Mouse (Mus musculus) MEL (cell line): ENCODE data around the gene 4930535I16Rik. TPM values are rescaled to one million over a fixed set of nuclear protein-coding genes. Genes with fewer than 3 reads are reported as not detected.

Experiments used
- DNase-seq: peaks from one replicate; pipeline ENCODE4 v3.0.0; 2011; ENCODE audit warnings: low read depth, low spot score
- H3K27ac ChIP-seq: 2 replicates; pipeline ENCODE4 v1.5.1; 2012; ENCODE audit warnings: low read depth, mild to moderate bottlenecking, control low read depth, low read length, moderate library complexity; ENCODE audit not compliant: control insufficient read depth
- H3K27me3 ChIP-seq, 2 experiments: fragments of 150-350 bp in 1 of 2; sonication (generic) in 1 of 2; 2 replicates each; pipeline ENCODE4 v1.6.1; 2012; ENCODE audit warnings: low read length in 2 of 2, mild to moderate bottlenecking in 2 of 2, improper control_type of control experiment in 1 of 2, moderate library complexity in 1 of 2; ENCODE audit not compliant: insufficient read depth in 2 of 2, control insufficient read depth in 1 of 2
- H3K36me3 ChIP-seq, 2 experiments: 2 replicates each; pipeline ENCODE4 v1.6.1; 2012 to 2014; ENCODE audit warnings: low read length in 2 of 2, improper control_type of control experiment in 1 of 2, inconsistent platforms in 1 of 2, mild to moderate bottlenecking in 1 of 2; ENCODE audit not compliant: insufficient read depth in 2 of 2, control insufficient read depth in 1 of 2
- H3K4me1 ChIP-seq, 2 experiments: fragments of 150-350 bp in 1 of 2; sonication (generic) in 1 of 2; 2 replicates each; pipeline ENCODE4 v1.6.1; 2012; ENCODE audit warnings: low read length in 2 of 2, improper control_type of control experiment in 1 of 2, mild to moderate bottlenecking in 1 of 2; ENCODE audit not compliant: insufficient read depth in 2 of 2, control insufficient read depth in 1 of 2
- H3K4me3 ChIP-seq, 2 experiments: fragments of 150-350 bp in 1 of 2; sonication (generic) in 1 of 2; 2 replicates each; pipeline ENCODE4 v1.5.1; 2012; ENCODE audit warnings: low read depth in 2 of 2, low read length in 2 of 2, mild to moderate bottlenecking in 2 of 2, moderate library complexity in 2 of 2, control low read depth in 1 of 2, improper control_type of control experiment in 1 of 2; ENCODE audit not compliant: control insufficient read depth in 1 of 2, insufficient read depth in 1 of 2
- H3K79me2 ChIP-seq: 2 replicates; pipeline ENCODE4 v1.6.1; 2012; ENCODE audit warnings: mild to moderate bottlenecking, low read length, moderate library complexity; ENCODE audit not compliant: control insufficient read depth, poor library complexity, insufficient read depth
- H3K9ac ChIP-seq: 2 replicates; pipeline ENCODE4 v1.6.1; 2012; ENCODE audit warnings: low read depth, mild to moderate bottlenecking, control low read depth, low read length, moderate library complexity; ENCODE audit not compliant: control insufficient read depth, poor library complexity, severe bottlenecking
- H3K9me3 ChIP-seq: fragments of 150-350 bp; sonication (generic); replicated peaks from 2 replicates; pipeline ENCODE4 v1.6.1; 2012; ENCODE audit warnings: mild to moderate bottlenecking, low read length, improper control_type of control experiment, moderate library complexity; ENCODE audit not compliant: insufficient read depth
- CTCF ChIP-seq, 3 experiments: IDR thresholded peaks in 2 of 3; conservative IDR thresholded peaks in 1 of 3; 2 replicates each; pipeline ENCODE4 v1.5.1; 2011 to 2012; ENCODE audit warnings: low read length in 3 of 3, low read depth in 2 of 3, mild to moderate bottlenecking in 2 of 3, improper control_type of control experiment in 1 of 3, inconsistent platforms in 1 of 3, mixed read lengths in 1 of 3, moderate library complexity in 1 of 3; ENCODE audit not compliant: control insufficient read depth in 1 of 3, insufficient read depth in 1 of 3, poor library complexity in 1 of 3, severe bottlenecking in 1 of 3
- ELF1 ChIP-seq: IDR thresholded peaks from 2 replicates; pipeline ENCODE4 v1.6.1; 2014; ENCODE audit warnings: low read depth, mild to moderate bottlenecking, inconsistent platforms, low read length, improper control_type of control experiment, moderate library complexity
- EP300 ChIP-seq, 2 experiments: IDR thresholded peaks; 2 replicates each; pipeline ENCODE4 v1.6.1; 2011; ENCODE audit warnings: improper control_type of control experiment in 2 of 2, low read length in 2 of 2, low read depth in 1 of 2, mild to moderate bottlenecking in 1 of 2
- ETS1 ChIP-seq: IDR thresholded peaks from 2 replicates; pipeline ENCODE4 v1.6.1; 2012; ENCODE audit warnings: low read depth, mild to moderate bottlenecking, inconsistent platforms, low read length, improper control_type of control experiment, moderate library complexity
- GABPA ChIP-seq: IDR thresholded peaks from 2 replicates; pipeline ENCODE4 v1.6.1; 2012; ENCODE audit warnings: low read depth, mild to moderate bottlenecking, inconsistent platforms, low read length, improper control_type of control experiment, moderate library complexity
- HCFC1 ChIP-seq: IDR thresholded peaks from 2 replicates; pipeline ENCODE4 v1.6.1; 2012; ENCODE audit warnings: low read depth, mild to moderate bottlenecking, inconsistent platforms, low read length, improper control_type of control experiment, moderate library complexity
- JUND ChIP-seq: IDR thresholded peaks from 2 replicates; pipeline ENCODE4 v1.6.1; 2011; ENCODE audit warnings: low read depth, mild to moderate bottlenecking, improper control_type of control experiment, low read length
- KAT2A ChIP-seq: conservative IDR thresholded peaks from 2 replicates; pipeline ENCODE4 v1.6.1; 2012; ENCODE audit warnings: low read depth, low read length, improper control_type of control experiment, inconsistent platforms
- MAFK ChIP-seq: IDR thresholded peaks from 2 replicates; pipeline ENCODE4 v1.6.1; 2011; ENCODE audit warnings: low read depth, mild to moderate bottlenecking, low read length, improper control_type of control experiment, borderline replicate concordance
- MAZ ChIP-seq: IDR thresholded peaks from 2 replicates; pipeline ENCODE4 v1.6.1; 2012; ENCODE audit warnings: low read depth, mild to moderate bottlenecking, inconsistent platforms, low read length, improper control_type of control experiment
- MEF2A ChIP-seq: IDR thresholded peaks from 2 replicates; pipeline ENCODE4 v1.6.1; 2014; ENCODE audit warnings: low read depth, mild to moderate bottlenecking, inconsistent platforms, low read length, improper control_type of control experiment; ENCODE audit not compliant: poor library complexity, insufficient replicate concordance, severe bottlenecking; ENCODE audit errors: extremely low read depth
- NELFE ChIP-seq: IDR thresholded peaks from 2 replicates; pipeline ENCODE4 v1.6.1; 2011; ENCODE audit warnings: low read depth, low read length, improper control_type of control experiment
- POLR2A ChIP-seq, 2 experiments: IDR thresholded peaks; 2 replicates each; pipeline ENCODE4 v1.6.1; 2011 to 2012; ENCODE audit warnings: low read length in 2 of 2, mild to moderate bottlenecking in 2 of 2, control low read depth in 1 of 2, improper control_type of control experiment in 1 of 2, low read depth in 1 of 2, moderate library complexity in 1 of 2; ENCODE audit not compliant: control insufficient read depth in 1 of 2, insufficient read depth in 1 of 2, poor library complexity in 1 of 2
- POLR2AphosphoS5 ChIP-seq: IDR thresholded peaks from 2 replicates; pipeline ENCODE4 v1.6.1; 2012; ENCODE audit warnings: low read depth, borderline replicate concordance, mild to moderate bottlenecking, inconsistent platforms, low read length, moderate library complexity, mixed read lengths
- RAD21 ChIP-seq: IDR thresholded peaks from 2 replicates; pipeline ENCODE4 v1.6.1; 2011; ENCODE audit warnings: mild to moderate bottlenecking, low read depth, low read length, improper control_type of control experiment
- SIN3A ChIP-seq: IDR thresholded peaks from 2 replicates; pipeline ENCODE4 v1.6.1; 2012; ENCODE audit warnings: low read length, improper control_type of control experiment, inconsistent platforms
- TAL1 ChIP-seq: IDR thresholded peaks from 2 replicates; pipeline ENCODE4 v1.6.1; 2012; ENCODE audit warnings: mild to moderate bottlenecking, inconsistent platforms, low read length, moderate library complexity, mixed read lengths
- TBP ChIP-seq: IDR thresholded peaks from 2 replicates; pipeline ENCODE4 v1.8.0; 2011; ENCODE audit warnings: low read depth, low read length, improper control_type of control experiment
- TCF12 ChIP-seq: IDR thresholded peaks from 2 replicates; pipeline ENCODE4 v1.6.1; 2014; ENCODE audit warnings: low read depth, mild to moderate bottlenecking, inconsistent platforms, low read length, improper control_type of control experiment, moderate library complexity
- UBTF ChIP-seq: IDR thresholded peaks from 2 replicates; pipeline ENCODE4 v1.6.1; 2012; ENCODE audit warnings: low read depth, mild to moderate bottlenecking, inconsistent platforms, low read length, improper control_type of control experiment, moderate library complexity, borderline replicate concordance; ENCODE audit not compliant: insufficient read depth
- USF1 ChIP-seq: IDR thresholded peaks from 2 replicates; pipeline ENCODE4 v1.6.1; 2014; ENCODE audit warnings: low read depth, mild to moderate bottlenecking, inconsistent platforms, low read length, improper control_type of control experiment, moderate library complexity
- USF2 ChIP-seq, 2 experiments: IDR thresholded peaks; 2 replicates each; pipeline ENCODE4 v1.6.1; 2011 to 2012; ENCODE audit warnings: improper control_type of control experiment in 2 of 2, low read length in 2 of 2, borderline replicate concordance in 1 of 2, inconsistent platforms in 1 of 2, low read depth in 1 of 2, mild to moderate bottlenecking in 1 of 2; ENCODE audit not compliant: insufficient read depth in 1 of 2
- ZC3H11A ChIP-seq: IDR thresholded peaks from 2 replicates; pipeline ENCODE4 v1.6.1; 2012; ENCODE audit warnings: low read depth, mild to moderate bottlenecking, inconsistent platforms, low read length, improper control_type of control experiment
- ZKSCAN1 ChIP-seq: IDR thresholded peaks from 2 replicates; pipeline ENCODE4 v1.6.1; 2012; ENCODE audit warnings: low read depth, mild to moderate bottlenecking, inconsistent platforms, low read length, improper control_type of control experiment, moderate library complexity
- ZNF384 ChIP-seq: IDR thresholded peaks from 2 replicates; pipeline ENCODE4 v1.6.1; 2012; ENCODE audit warnings: low read depth, mild to moderate bottlenecking, inconsistent platforms, low read length, improper control_type of control experiment
- polyA plus RNA-seq, 2 experiments: library from polyadenylated mRNA; stranded (reverse) in 1 of 2; unstranded in 1 of 2; fragments of >175 nt in 1 of 2; fragments of >200 nt in 1 of 2; gene quantifications; 2 replicates each; pipeline versions ENCODE4 v1.2.1 to v1.2.4; 2012; ENCODE audit warnings: low replicate concordance in 2 of 2, low read depth in 1 of 2; ENCODE audit not compliant: insufficient read length in 2 of 2, insufficient read depth in 1 of 2, missing spikeins in 1 of 2
- total RNA-seq: library from RNA; depleted of rRNA; stranded (reverse); fragments of 300-350 nt; gene quantifications from 2 replicates; pipeline ENCODE4 v1.2.3, GENCODE M21; 2012

Gene 4930535I16Rik
- total and polyA plus RNA-seq, 3 experiments: 1.3 TPM; not detected in 2

DNA sequence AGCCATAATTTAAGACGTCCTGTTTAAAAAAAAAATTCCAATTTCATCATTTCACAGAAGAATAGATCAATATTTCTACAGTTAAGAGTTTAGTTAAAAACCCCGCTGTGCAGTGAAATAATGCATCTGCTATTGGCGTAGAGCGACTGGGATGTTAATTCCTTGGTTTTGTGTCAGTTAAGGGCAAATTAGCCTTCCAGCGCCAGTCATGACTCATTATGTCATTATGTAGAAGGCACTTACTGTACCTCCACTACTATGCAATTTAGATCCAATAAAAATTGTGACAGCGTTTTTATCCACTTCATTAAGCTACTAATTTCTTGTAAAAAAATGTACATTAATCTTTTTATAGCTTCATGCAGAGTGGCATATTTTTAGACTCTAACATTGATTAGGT lies 31.1 kb upstream of the 4930535I16Rik start:
- TF ChIP-seq POLR2A (IDR thresholded peaks at IDR 0.05; ENCODE audit: control insufficient read depth in 1 of 2, insufficient read depth in 1 of 2, low read depth in 1 of 2, low read length in 2 of 2, poor library complexity in 1 of 2): no peak
- TF ChIP-seq TBP: no peak
- TF ChIP-seq ZC3H11A: no peak
- TF ChIP-seq RAD21: no peak
- no peak for TF ChIP-seq ELF1
- TF ChIP-seq ZNF384: no peak
- TF ChIP-seq CTCF (IDR thresholded peaks at IDR 0.05 in 2 of 3, conservative IDR thresholded peaks at IDR 0.05 in 1 of 3; ENCODE audit: control insufficient read depth in 1 of 3, insufficient read depth in 1 of 3, low read depth in 2 of 3, low read length in 3 of 3, poor library complexity in 1 of 3, severe bottlenecking in 1 of 3): no peak
- TF ChIP-seq HCFC1: no peak
- no peak for TF ChIP-seq TCF12
- TF ChIP-seq ETS1: no peak
- no peak for TF ChIP-seq GABPA
- no peak for TF ChIP-seq USF1
- TF ChIP-seq EP300 (IDR thresholded peaks at IDR 0.05; ENCODE audit: low read depth in 1 of 2, low read length in 2 of 2): no peak
- Histone ChIP-seq H3K4me3 (no peak overlapping the region), H3K9me3 (no peaks in the 10 kb centered on the region), H3K36me3 (no peaks in the 10 kb centered on the region; a peak in 1 of 4 replicates), H3K9ac (no peak overlapping the region), H3K27me3 (no peaks in the 10 kb centered on the region; a peak in 2 of 4 replicates), H3K27ac (no peak overlapping the region), H3K4me1 (no peaks in the 10 kb centered on the region), H3K79me2 (no peaks in the 10 kb centered on the region)
- no peak for DNase-seq

DNA sequence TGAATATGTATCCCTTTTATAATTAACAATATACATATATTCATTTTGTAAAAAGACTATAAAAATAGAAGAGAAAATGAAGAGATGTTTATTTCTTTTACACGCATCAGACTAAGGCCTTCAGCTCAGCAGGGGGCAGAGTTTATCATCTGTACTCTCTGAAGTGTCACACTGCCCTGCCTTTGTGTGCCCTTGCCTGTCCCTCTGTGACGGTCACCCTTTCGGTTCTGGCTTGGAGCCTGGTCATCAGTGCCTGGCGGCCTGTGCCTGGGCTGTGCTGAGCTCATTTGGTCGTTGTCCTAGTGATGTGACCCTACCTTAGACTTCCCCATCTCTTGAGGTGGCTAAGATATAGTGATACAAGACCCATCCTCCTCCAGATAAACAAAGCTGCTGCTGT lies 29.3 kb upstream of the 4930535I16Rik start:
- no peaks in the 10 kb centered on the region; a peak in 2 of 4 replicates for H3K27me3 ChIP-seq

More for the DNA sequence above, 29.3 kb upstream of the 4930535I16Rik start:
- Histone ChIP-seq H3K27ac (no peak overlapping the region), H3K4me3 (no peak overlapping the region), H3K36me3 (no peaks in the 10 kb centered on the region; a peak in 1 of 4 replicates), H3K9me3 (no peaks in the 10 kb centered on the region), H3K4me1 (no peaks in the 10 kb centered on the region), H3K9ac (no peak overlapping the region), H3K79me2 (no peaks in the 10 kb centered on the region)
- no peak for TF ChIP-seq USF2 (IDR thresholded peaks at IDR 0.05; ENCODE audit: borderline replicate concordance in 1 of 2, insufficient read depth in 1 of 2, low read depth in 1 of 2, low read length in 2 of 2)
- no peak for TF ChIP-seq NELFE
- no peak for TF ChIP-seq EP300 (IDR thresholded peaks at IDR 0.05; ENCODE audit: low read depth in 1 of 2, low read length in 2 of 2)
- TF ChIP-seq SIN3A: no peak
- no peak for TF ChIP-seq MAZ
- TF ChIP-seq JUND: no peak
- TF ChIP-seq MEF2A: no peak
- TF ChIP-seq KAT2A: no peak
- no peak for TF ChIP-seq ZKSCAN1
- no peak for TF ChIP-seq TAL1
- TF ChIP-seq RAD21: no peak
- no peak for TF ChIP-seq GABPA
- TF ChIP-seq UBTF: no peak
- TF ChIP-seq MAFK: no peak
- TF ChIP-seq POLR2AphosphoS5: no peak
- no peak for DNase-seq
